Mouse (Mus musculus) urinary bladder, adult 2 months (tissue): ENCODE results near the gene Dpy30. TPM values are rescaled to one million over a fixed set of nuclear protein-coding genes. Genes with fewer than 3 reads are reported as not detected.

Experiments used
- DNase-seq: peaks from one replicate; pipeline ENCODE4 v3.0.0; 2022; ENCODE audit warnings: low spot score
- polyA plus RNA-seq: library from polyadenylated mRNA; depleted of rRNA; stranded (reverse); fragments of >200 nt; gene quantifications from 2 replicates; pipeline ENCODE4 v1.2.3, GENCODE M21; 2012; rRNA removed

Dpy30 gene
- polyA plus RNA-seq, 1 experiment = 103 TPM

GRCm38 (mm10) chr17:74265156-74265505 lies 58.6 kb downstream of the Dpy30 start:
- DNase-seq = no peak

GRCm38 (mm10) chr17:74264333-74265155 lies 59.2 kb downstream of the Dpy30 start:
- DNase-seq = no peak

- DNase-seq = no peak
These were observed 61.3 kb downstream of the Dpy30 start for GRCm38 (mm10) chr17:74262415-74262814.

Other genes starting within 250 kb of the Dpy30 start
- gene Memo1, start 28.4 kb downstream of the Dpy30 start, polyA plus RNA-seq = 47.4 and 56.6 TPM in 2 replicates
- 11.5 and 13.1 TPM in 2 replicates for gene Spast, start 15.0 kb upstream of the Dpy30 start, polyA plus RNA-seq
- 26.5 and 27.8 TPM in 2 replicates for gene Slc30a6, start 71.7 kb upstream of the Dpy30 start, polyA plus RNA-seq
- 0.62 and 0.65 TPM in 2 replicates for gene Nlrc4, start 135.2 kb upstream of the Dpy30 start, polyA plus RNA-seq
- gene Yipf4, start 165.5 kb upstream of the Dpy30 start, polyA plus RNA-seq = 57.7 and 71.5 TPM in 2 replicates
- gene Birc6, start 204.4 kb upstream of the Dpy30 start, polyA plus RNA-seq = 60.2 and 67.2 TPM in 2 replicates